Mouse (Mus musculus) MEL (cell line): ENCODE results near the gene Klf9. TPM values are rescaled to one million over a fixed set of nuclear protein-coding genes. Genes with fewer than 3 reads are reported as not detected.

Experiments
- DNase-seq: peaks from one replicate; pipeline ENCODE4 v3.0.0; 2011; ENCODE audit warnings: low read depth, low spot score
- H3K27ac ChIP-seq: 2 replicates; pipeline ENCODE4 v1.5.1; 2012; ENCODE audit warnings: low read depth, mild to moderate bottlenecking, control low read depth, low read length, moderate library complexity; ENCODE audit not compliant: control insufficient read depth
- H3K27me3 ChIP-seq, 2 experiments: fragments of 150-350 bp in 1 of 2; sonication (generic) in 1 of 2; 2 replicates each; pipeline ENCODE4 v1.6.1; 2012; ENCODE audit warnings: low read length in 2 of 2, mild to moderate bottlenecking in 2 of 2, improper control_type of control experiment in 1 of 2, moderate library complexity in 1 of 2; ENCODE audit not compliant: insufficient read depth in 2 of 2, control insufficient read depth in 1 of 2
- H3K36me3 ChIP-seq, 2 experiments: 2 replicates each; pipeline ENCODE4 v1.6.1; 2012 to 2014; ENCODE audit warnings: low read length in 2 of 2, improper control_type of control experiment in 1 of 2, inconsistent platforms in 1 of 2, mild to moderate bottlenecking in 1 of 2; ENCODE audit not compliant: insufficient read depth in 2 of 2, control insufficient read depth in 1 of 2
- H3K4me1 ChIP-seq, 2 experiments: fragments of 150-350 bp in 1 of 2; sonication (generic) in 1 of 2; 2 replicates each; pipeline ENCODE4 v1.6.1; 2012; ENCODE audit warnings: low read length in 2 of 2, improper control_type of control experiment in 1 of 2, mild to moderate bottlenecking in 1 of 2; ENCODE audit not compliant: insufficient read depth in 2 of 2, control insufficient read depth in 1 of 2
- H3K4me3 ChIP-seq, 2 experiments: fragments of 150-350 bp in 1 of 2; sonication (generic) in 1 of 2; 2 replicates each; pipeline ENCODE4 v1.5.1; 2012; ENCODE audit warnings: low read depth in 2 of 2, low read length in 2 of 2, mild to moderate bottlenecking in 2 of 2, moderate library complexity in 2 of 2, control low read depth in 1 of 2, improper control_type of control experiment in 1 of 2; ENCODE audit not compliant: control insufficient read depth in 1 of 2, insufficient read depth in 1 of 2
- H3K79me2 ChIP-seq: 2 replicates; pipeline ENCODE4 v1.6.1; 2012; ENCODE audit warnings: mild to moderate bottlenecking, low read length, moderate library complexity; ENCODE audit not compliant: control insufficient read depth, poor library complexity, insufficient read depth
- H3K9ac ChIP-seq: 2 replicates; pipeline ENCODE4 v1.6.1; 2012; ENCODE audit warnings: low read depth, mild to moderate bottlenecking, control low read depth, low read length, moderate library complexity; ENCODE audit not compliant: control insufficient read depth, poor library complexity, severe bottlenecking
- H3K9me3 ChIP-seq: fragments of 150-350 bp; sonication (generic); replicated peaks from 2 replicates; pipeline ENCODE4 v1.6.1; 2012; ENCODE audit warnings: mild to moderate bottlenecking, low read length, improper control_type of control experiment, moderate library complexity; ENCODE audit not compliant: insufficient read depth
- CHD2 ChIP-seq: IDR thresholded peaks from 2 replicates; pipeline ENCODE4 v1.6.1; 2011; ENCODE audit warnings: low read length, improper control_type of control experiment
- CTCF ChIP-seq, 3 experiments: IDR thresholded peaks in 2 of 3; conservative IDR thresholded peaks in 1 of 3; 2 replicates each; pipeline ENCODE4 v1.5.1; 2011 to 2012; ENCODE audit warnings: low read length in 3 of 3, low read depth in 2 of 3, mild to moderate bottlenecking in 2 of 3, improper control_type of control experiment in 1 of 3, inconsistent platforms in 1 of 3, mixed read lengths in 1 of 3, moderate library complexity in 1 of 3; ENCODE audit not compliant: control insufficient read depth in 1 of 3, insufficient read depth in 1 of 3, poor library complexity in 1 of 3, severe bottlenecking in 1 of 3
- E2F4 ChIP-seq: IDR thresholded peaks from 2 replicates; pipeline ENCODE4 v1.6.1; 2011; ENCODE audit warnings: low read depth, low read length, improper control_type of control experiment, borderline replicate concordance
- ELF1 ChIP-seq: IDR thresholded peaks from 2 replicates; pipeline ENCODE4 v1.6.1; 2014; ENCODE audit warnings: low read depth, mild to moderate bottlenecking, inconsistent platforms, low read length, improper control_type of control experiment, moderate library complexity
- EP300 ChIP-seq, 2 experiments: IDR thresholded peaks; 2 replicates each; pipeline ENCODE4 v1.6.1; 2011; ENCODE audit warnings: improper control_type of control experiment in 2 of 2, low read length in 2 of 2, low read depth in 1 of 2, mild to moderate bottlenecking in 1 of 2
- GABPA ChIP-seq: IDR thresholded peaks from 2 replicates; pipeline ENCODE4 v1.6.1; 2012; ENCODE audit warnings: low read depth, mild to moderate bottlenecking, inconsistent platforms, low read length, improper control_type of control experiment, moderate library complexity
- GATA1 ChIP-seq: IDR thresholded peaks from 2 replicates; pipeline ENCODE4 v1.6.1; 2011; ENCODE audit warnings: low read depth, low read length, improper control_type of control experiment
- JUND ChIP-seq: IDR thresholded peaks from 2 replicates; pipeline ENCODE4 v1.6.1; 2011; ENCODE audit warnings: low read depth, mild to moderate bottlenecking, improper control_type of control experiment, low read length
- KAT2A ChIP-seq: conservative IDR thresholded peaks from 2 replicates; pipeline ENCODE4 v1.6.1; 2012; ENCODE audit warnings: low read depth, low read length, improper control_type of control experiment, inconsistent platforms
- MAFK ChIP-seq: IDR thresholded peaks from 2 replicates; pipeline ENCODE4 v1.6.1; 2011; ENCODE audit warnings: low read depth, mild to moderate bottlenecking, low read length, improper control_type of control experiment, borderline replicate concordance
- MAX ChIP-seq: IDR thresholded peaks from 2 replicates; pipeline ENCODE4 v1.6.1; 2011; ENCODE audit warnings: low read length, improper control_type of control experiment
- MAZ ChIP-seq: IDR thresholded peaks from 2 replicates; pipeline ENCODE4 v1.6.1; 2012; ENCODE audit warnings: low read depth, mild to moderate bottlenecking, inconsistent platforms, low read length, improper control_type of control experiment
- MXI1 ChIP-seq: IDR thresholded peaks from 2 replicates; pipeline ENCODE4 v1.6.1; 2011; ENCODE audit warnings: mild to moderate bottlenecking, low read depth, low read length, improper control_type of control experiment
- NRF1 ChIP-seq: IDR thresholded peaks from 2 replicates; pipeline ENCODE4 v1.6.1; 2014; ENCODE audit warnings: low read depth, mild to moderate bottlenecking, inconsistent platforms, low read length, improper control_type of control experiment, moderate library complexity; ENCODE audit not compliant: poor library complexity, insufficient read depth, severe bottlenecking
- POLR2A ChIP-seq, 2 experiments: IDR thresholded peaks; 2 replicates each; pipeline ENCODE4 v1.6.1; 2011 to 2012; ENCODE audit warnings: low read length in 2 of 2, mild to moderate bottlenecking in 2 of 2, control low read depth in 1 of 2, improper control_type of control experiment in 1 of 2, low read depth in 1 of 2, moderate library complexity in 1 of 2; ENCODE audit not compliant: control insufficient read depth in 1 of 2, insufficient read depth in 1 of 2, poor library complexity in 1 of 2
- POLR2AphosphoS5 ChIP-seq: IDR thresholded peaks from 2 replicates; pipeline ENCODE4 v1.6.1; 2012; ENCODE audit warnings: low read depth, borderline replicate concordance, mild to moderate bottlenecking, inconsistent platforms, low read length, moderate library complexity, mixed read lengths
- SIN3A ChIP-seq: IDR thresholded peaks from 2 replicates; pipeline ENCODE4 v1.6.1; 2012; ENCODE audit warnings: low read length, improper control_type of control experiment, inconsistent platforms
- SMC3 ChIP-seq: IDR thresholded peaks from 2 replicates; pipeline ENCODE4 v1.6.1; 2011; ENCODE audit warnings: low read depth, low read length, improper control_type of control experiment
- TBP ChIP-seq: IDR thresholded peaks from 2 replicates; pipeline ENCODE4 v1.8.0; 2011; ENCODE audit warnings: low read depth, low read length, improper control_type of control experiment
- TCF12 ChIP-seq: IDR thresholded peaks from 2 replicates; pipeline ENCODE4 v1.6.1; 2014; ENCODE audit warnings: low read depth, mild to moderate bottlenecking, inconsistent platforms, low read length, improper control_type of control experiment, moderate library complexity
- UBTF ChIP-seq: IDR thresholded peaks from 2 replicates; pipeline ENCODE4 v1.6.1; 2012; ENCODE audit warnings: low read depth, mild to moderate bottlenecking, inconsistent platforms, low read length, improper control_type of control experiment, moderate library complexity, borderline replicate concordance; ENCODE audit not compliant: insufficient read depth
- ZC3H11A ChIP-seq: IDR thresholded peaks from 2 replicates; pipeline ENCODE4 v1.6.1; 2012; ENCODE audit warnings: low read depth, mild to moderate bottlenecking, inconsistent platforms, low read length, improper control_type of control experiment
- polyA plus RNA-seq, 2 experiments: library from polyadenylated mRNA; stranded (reverse) in 1 of 2; unstranded in 1 of 2; fragments of >175 nt in 1 of 2; fragments of >200 nt in 1 of 2; gene quantifications; 2 replicates each; pipeline versions ENCODE4 v1.2.1 to v1.2.4; 2012; ENCODE audit warnings: low replicate concordance in 2 of 2, low read depth in 1 of 2; ENCODE audit not compliant: insufficient read length in 2 of 2, insufficient read depth in 1 of 2, missing spikeins in 1 of 2
- total RNA-seq: library from RNA; depleted of rRNA; stranded (reverse); fragments of 300-350 nt; gene quantifications from 2 replicates; pipeline ENCODE4 v1.2.3, GENCODE M21; 2012

Klf9 gene
- total and polyA plus RNA-seq, 3 experiments, result 0.01 TPM; not detected in 2

DNA sequence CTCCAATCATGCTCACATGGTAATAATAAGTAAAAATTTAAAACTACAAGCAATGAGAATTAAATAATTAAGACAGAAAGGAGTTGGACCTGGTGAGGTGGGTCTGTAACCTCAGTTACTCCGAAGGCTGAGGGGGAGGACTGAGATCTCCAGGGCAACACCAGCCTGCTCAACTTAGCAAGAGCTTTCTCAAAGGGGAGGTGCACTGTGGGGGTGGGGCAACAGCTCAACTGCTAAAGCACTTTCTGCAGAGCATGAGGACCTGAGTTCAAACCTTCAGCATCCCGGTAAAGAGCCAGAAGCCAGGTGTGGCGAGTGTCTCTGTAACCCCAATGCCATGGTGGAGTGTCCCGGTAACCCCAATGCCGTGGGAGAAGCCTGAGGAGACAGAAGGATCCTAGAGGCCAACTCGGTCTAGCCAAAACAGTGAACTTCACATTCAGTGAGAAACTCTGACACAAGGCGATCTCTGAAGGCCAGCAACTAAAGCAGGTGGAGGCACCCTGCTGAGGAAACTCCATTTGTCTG lies 16.9 kb upstream of the Klf9 start:
- Histone ChIP-seq H3K27me3 (no peaks in the 10 kb centered on the region), H3K79me2 (no peaks in the 10 kb centered on the region), H3K36me3 (no peaks in the 10 kb centered on the region), H3K4me1 (no peaks in the 10 kb centered on the region), H3K4me3 (no peak overlapping the region), H3K9ac (no peak overlapping the region), H3K9me3 (no peaks in the 10 kb centered on the region), H3K27ac (no peak overlapping the region)
- no peak for DNase-seq
- TF ChIP-seq CTCF (IDR thresholded peaks at IDR 0.05 in 2 of 3, conservative IDR thresholded peaks at IDR 0.05 in 1 of 3; ENCODE audit: control insufficient read depth in 1 of 3, insufficient read depth in 1 of 3, low read depth in 2 of 3, low read length in 3 of 3, poor library complexity in 1 of 3, severe bottlenecking in 1 of 3), result no peak
- no peak for TF ChIP-seq NRF1
- TF ChIP-seq MAX, result no peak
- TF ChIP-seq MAZ, result no peak
- TF ChIP-seq TCF12, result no peak
- no peak for TF ChIP-seq UBTF
- TF ChIP-seq CHD2, result no peak
- TF ChIP-seq GABPA, result no peak
- no peak for TF ChIP-seq TBP
- no peak for TF ChIP-seq POLR2A (IDR thresholded peaks at IDR 0.05; ENCODE audit: control insufficient read depth in 1 of 2, insufficient read depth in 1 of 2, low read depth in 1 of 2, low read length in 2 of 2, poor library complexity in 1 of 2)
- no peak for TF ChIP-seq SIN3A
- no peak for TF ChIP-seq ZC3H11A

DNA sequence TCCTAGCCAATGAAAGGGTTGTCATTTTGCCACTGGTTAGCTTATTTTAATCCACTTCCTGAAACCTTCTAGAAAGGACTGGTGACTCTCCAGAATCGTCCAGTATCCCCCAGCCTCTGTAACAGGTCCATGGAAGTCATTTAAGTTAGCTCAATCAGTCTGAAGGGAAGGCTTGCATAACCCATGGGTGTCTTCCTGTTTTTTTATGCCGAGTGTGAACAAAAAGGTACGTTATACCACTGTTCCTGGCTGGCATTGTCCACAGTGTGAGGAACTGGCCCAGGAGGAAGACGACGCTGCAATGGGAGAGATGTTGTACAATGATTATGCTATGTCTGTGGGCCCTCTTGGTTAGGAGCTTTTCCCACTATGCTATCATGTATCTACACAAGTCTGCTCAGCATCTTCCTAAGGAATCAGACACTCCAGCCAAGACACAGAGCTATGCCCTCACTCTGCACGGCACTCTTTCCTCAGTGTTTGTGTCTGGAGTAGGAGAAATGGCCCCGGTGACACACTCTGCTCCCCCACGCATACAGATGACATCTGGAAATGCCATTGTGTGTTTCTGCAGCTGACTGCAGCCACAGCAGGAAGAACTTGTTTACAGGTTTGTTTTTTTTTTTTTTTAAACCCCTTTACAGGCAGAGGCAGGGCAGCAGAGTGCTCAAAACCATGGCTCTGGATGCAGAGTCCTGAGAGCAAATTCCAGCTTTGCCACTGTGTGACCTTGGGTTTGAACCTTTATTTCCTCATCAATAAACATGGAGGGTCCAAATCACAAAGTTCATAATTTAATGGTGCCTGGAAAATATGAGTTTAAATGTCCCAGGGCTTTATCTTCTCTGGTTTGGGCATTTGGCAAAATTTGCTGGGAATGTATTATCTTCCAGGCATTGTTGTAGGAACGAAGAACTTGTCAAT lies 15.5 kb upstream of the Klf9 start:
- H3K9ac ChIP-seq, result no peak overlapping the region
- H3K9me3 ChIP-seq, result no peaks in the 10 kb centered on the region
- no peak for TF ChIP-seq POLR2AphosphoS5
- no peaks in the 10 kb centered on the region for H3K4me1 ChIP-seq
- H3K36me3 ChIP-seq, result no peaks in the 10 kb centered on the region
- H3K27ac ChIP-seq, result no peak overlapping the region
- H3K27me3 ChIP-seq, result no peaks in the 10 kb centered on the region
- DNase-seq, result no peak
- no peak overlapping the region for H3K4me3 ChIP-seq
- H3K79me2 ChIP-seq, result no peaks in the 10 kb centered on the region

DNA sequence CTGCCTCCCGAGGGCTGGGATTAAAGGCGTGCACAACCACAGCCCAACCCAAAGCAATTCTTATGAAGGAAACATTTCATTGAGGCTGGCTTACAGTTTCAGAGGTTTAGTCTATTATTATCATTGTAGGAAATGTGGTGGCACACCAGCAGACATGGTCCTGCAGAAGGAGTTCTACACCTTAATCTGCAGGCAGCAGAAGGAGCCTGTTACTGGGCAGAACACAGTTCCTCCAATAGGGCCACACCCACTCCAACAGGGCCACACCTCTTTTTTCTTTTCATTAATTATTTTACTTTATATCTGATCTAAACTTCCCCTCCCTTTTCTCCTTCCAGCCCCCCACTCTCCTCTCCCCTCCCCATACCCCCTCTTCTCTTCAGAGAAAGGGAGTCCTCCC lies 11.1 kb upstream of the Klf9 start:
- no peaks in the 10 kb centered on the region for H3K9me3 ChIP-seq
- H3K4me1 ChIP-seq, result no peaks in the 10 kb centered on the region
- H3K4me3 ChIP-seq, result no peak overlapping the region
- no peak overlapping the region for H3K9ac ChIP-seq
- H3K27me3 ChIP-seq, result no peaks in the 10 kb centered on the region
- TF ChIP-seq E2F4 (no peak), ZC3H11A (no peak), CHD2 (no peak), SIN3A (no peak), EP300 (IDR thresholded peaks at IDR 0.05; ENCODE audit: low read depth in 1 of 2, low read length in 2 of 2) (no peak), MXI1 (no peak), GATA1 (no peak), MAX (no peak), ELF1 (no peak), GABPA (no peak), MAFK (no peak), KAT2A (no peak), JUND (no peak), SMC3 (no peak)
- no peak overlapping the region for H3K27ac ChIP-seq
- no peaks in the 10 kb centered on the region for H3K36me3 ChIP-seq
- H3K79me2 ChIP-seq, result no peaks in the 10 kb centered on the region
- DNase-seq, result no peak
